Mouse (Mus musculus) right cerebral cortex, postnatal 14 days (tissue): ENCODE measurements at regions not wholly inside any gene's neighbourhood (a gene's known extent, or its start where the extent isn't known, plus 50 kb on each side); places are given as distances from the start of the nearest gene placed in this dataset.

Experiments used
- DNase-seq: peaks from one replicate; pipeline ENCODE4 v3.0.0; 2022

DNA sequence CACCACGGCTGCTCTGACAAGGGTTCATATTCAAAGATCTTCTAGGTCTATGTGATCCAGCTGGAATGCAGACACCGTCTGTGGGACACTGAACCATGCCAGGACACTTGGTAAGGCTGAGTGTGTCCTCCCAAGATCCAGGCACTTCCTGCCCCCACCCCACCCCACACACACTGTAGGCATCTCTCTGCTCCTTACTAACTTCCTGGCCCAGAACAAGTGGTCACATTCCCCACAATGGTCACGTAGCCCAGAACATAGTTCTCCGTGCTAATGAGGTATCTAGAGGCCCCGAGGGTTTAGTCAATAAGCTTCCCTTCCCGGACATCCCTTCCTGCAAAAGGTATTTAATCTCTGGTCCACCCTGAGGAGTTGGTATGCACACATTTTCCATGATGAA is 54.5 kb upstream of the Cav2 start:
- no peak for DNase-seq
